Mouse (Mus musculus) induced T-regulatory cell, adult 2 months (primary cell): Measurements from ENCODE around the gene Rnf128.

ENCODE experiments used
- DNase-seq: peaks from one replicate; pipeline ENCODE4 v3.0.0-alpha.2; 2012; ENCODE audit warnings: low read depth

Gene Rnf128

GRCm38 (mm10) chrX:139622071-139622470 is 59.0 kb downstream of the Rnf128 start:
- DNase-seq = no peak

- no peak for DNase-seq
These were observed 71.6 kb downstream of the Rnf128 start for GRCm38 (mm10) chrX:139634758-139635157.

DNA sequence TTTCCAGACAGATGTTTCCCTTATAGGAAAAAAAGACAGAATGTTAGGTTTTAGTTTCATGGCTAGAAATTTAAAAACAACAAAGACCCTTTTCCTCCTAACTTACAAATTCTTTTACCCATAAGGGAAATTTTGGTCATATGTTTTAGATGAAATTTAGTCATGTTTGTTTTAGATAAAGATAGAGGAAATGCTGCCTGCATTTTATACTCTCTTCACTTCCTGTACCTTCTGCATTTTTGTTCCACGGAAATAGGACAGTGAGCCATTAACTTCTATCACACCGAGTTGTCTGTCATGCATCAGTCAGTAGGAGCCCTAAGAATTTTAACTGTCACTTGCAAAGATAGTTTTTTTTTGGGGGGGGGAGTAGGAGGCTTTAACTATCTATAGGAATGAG is 76.6 kb downstream of the Rnf128 start:
- DNase-seq = no peak

DNA sequence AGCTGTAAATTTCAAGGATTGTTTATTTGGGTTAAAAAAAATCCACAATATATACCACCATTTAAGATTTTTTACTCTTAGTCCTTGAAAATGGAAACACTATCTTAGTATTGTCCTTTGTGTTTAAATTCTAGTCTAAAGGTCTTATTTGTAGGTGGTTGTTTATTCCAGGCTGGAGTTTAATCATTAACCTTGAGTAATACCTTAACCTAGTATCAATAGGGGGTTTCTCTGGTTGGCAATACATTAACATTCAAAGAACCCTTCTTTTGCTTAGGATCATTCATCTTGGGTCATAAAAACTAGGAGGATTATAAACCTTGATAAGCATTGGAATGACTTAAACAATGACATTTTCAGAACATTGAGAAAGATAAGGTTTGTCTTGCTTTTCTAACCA is 77.3 kb downstream of the Rnf128 start:
- DNase-seq = no peak

DNA sequence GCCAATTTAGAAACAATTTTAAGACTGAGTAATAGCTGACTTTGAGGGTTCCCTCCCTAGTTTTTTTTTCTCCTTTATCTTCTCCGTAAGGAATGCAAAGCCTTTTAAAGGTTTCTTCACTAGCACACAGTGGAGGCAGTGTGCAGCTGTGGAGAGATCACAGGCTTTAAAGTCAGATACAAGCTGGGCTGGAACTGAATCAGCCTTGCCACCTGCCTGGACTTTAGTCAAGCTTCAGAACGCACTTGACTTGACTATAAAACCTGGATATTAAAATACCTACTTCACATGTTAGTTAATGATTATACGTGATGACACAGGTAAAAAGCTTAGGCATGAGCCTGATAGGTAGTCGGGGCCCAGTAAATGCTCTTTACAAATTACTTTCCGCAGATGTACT is 89.1 kb downstream of the Rnf128 start:
- DNase-seq = no peak

GRCm38 (mm10) chrX:139653292-139653691 is 90.2 kb downstream of the Rnf128 start:
- no peak for DNase-seq

GRCm38 (mm10) chrX:139654350-139655063 is 91.4 kb downstream of the Rnf128 start:
- no peak for DNase-seq

GRCm38 (mm10) chrX:139662111-139662510 is 99.0 kb downstream of the Rnf128 start:
- DNase-seq = peak; percentile 3

GRCm38 (mm10) chrX:139665829-139666228 is 102.7 kb downstream of the Rnf128 start:
- DNase-seq = peak; percentile 32

GRCm38 (mm10) chrX:139684410-139684774 is 121.3 kb downstream of the Rnf128 start:
- no peak for DNase-seq

- DNase-seq = peak; percentile 85
These were observed 121.9 kb downstream of the Rnf128 start, which contains the start of gene Tbc1d8b for GRCm38 (mm10) chrX:139684775-139685695. Tbc1d8b (plus strand) TSS chrX:139684996.

GRCm38 (mm10) chrX:139714381-139714780 is 151.3 kb downstream of the Rnf128 start, which contains the start of gene Gm15013:
Gm15013 (minus strand) TSS chrX:139714481.
- DNase-seq = no peak

DNA sequence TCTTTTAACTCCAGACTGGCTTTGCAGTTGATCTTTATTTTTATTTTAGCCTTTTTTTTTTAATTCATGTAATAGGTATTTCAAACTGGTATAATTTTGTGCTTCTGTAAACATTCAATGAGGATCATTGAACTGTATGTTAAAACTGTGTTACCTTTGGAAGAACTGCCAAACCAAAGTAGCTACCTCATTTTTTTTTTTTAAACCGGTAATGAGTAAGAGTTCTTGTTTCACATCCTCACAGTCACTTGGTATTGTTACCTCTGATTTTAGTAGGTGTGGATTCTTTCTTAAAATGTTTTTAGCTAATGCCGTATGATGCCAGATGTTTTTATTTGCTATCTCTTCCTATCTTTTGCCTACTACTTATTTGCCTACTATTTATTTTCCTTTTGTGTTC is 159.2 kb downstream of the Rnf128 start:
- no peak for DNase-seq
